8 mouse cellular contexts compared by ENCODE assay signal in the genomic region with DNA sequence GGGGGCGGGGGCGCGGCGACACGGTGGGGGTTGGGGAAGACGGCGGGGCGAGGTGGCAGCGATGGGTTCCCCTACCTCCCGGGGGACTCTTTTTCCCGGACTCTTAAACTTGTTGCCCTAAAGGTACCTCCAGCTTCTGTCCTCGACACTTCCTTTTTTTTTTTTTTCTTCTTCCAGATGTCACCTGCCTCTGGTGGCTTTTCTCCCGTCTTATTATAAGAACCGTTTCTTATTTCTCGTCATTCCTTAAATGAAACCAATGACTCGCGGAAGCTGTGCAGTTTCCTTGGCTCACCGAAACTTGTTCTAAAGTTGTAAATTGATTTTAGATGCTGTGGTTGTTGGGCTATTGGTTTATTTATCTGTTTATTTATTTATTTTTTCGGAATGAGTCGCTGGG. TPM values are rescaled to one million over a fixed set of nuclear protein-coding genes. Genes with fewer than 3 reads are reported as not detected.
DNase-seq lines count a peak whose midpoint lies in the region; ATAC-seq and TF ChIP-seq lines count a peak whose summit lies in the region.

No protein-coding gene starts in this region.

- no peaks in the 10 kb centered on the region for H3K36me3 ChIP-seq in liver, embryonic 12.5 days

- peak overlapping the region; percentile 98 for H3K4me3 ChIP-seq in gastrocnemius, adult 2 months
- peak overlapping the region; percentile 81 for H3K4me3 ChIP-seq in liver, embryonic 12.5 days

- peaks cover 63% of the 10 kb centered on the region for H3K4me1 ChIP-seq in liver, embryonic 12.5 days

- DNase-seq in gastrocnemius, adult 2 months, result no peak
- DNase-seq in gastrocnemius, postnatal 36 days, result no peak
- peak; percentile 3 for DNase-seq in thymus, postnatal 25 days
- no peak for DNase-seq in thymus, postnatal 14 days
- DNase-seq in frontal cortex, postnatal 36 days (ENCODE audit: low spot score in 2 of 2), result no peak
- no peak for DNase-seq in thymus, postnatal 36 days

- H3K27ac ChIP-seq in gastrocnemius, adult 2 months, result peak overlapping the region; percentile 92
- H3K27ac ChIP-seq in liver, embryonic 12.5 days, result peak overlapping the region; percentile 79; the same call in 1 of the 2 replicates

- H3K9ac ChIP-seq in liver, embryonic 12.5 days, result peak overlapping the region; percentile 89

- 2% methylated on average over 20 of the region's 20 CpGs for WGBS in liver, embryonic 12.5 days (ENCODE audit: insufficient replicate concordance)

- ATAC-seq in liver, embryonic 12.5 days, result no peak
- ATAC-seq in CD4-positive, CD25-positive, alpha-beta regulatory T cell, adult 4 months, result no peak

- no peaks in the 10 kb centered on the region for H3K9me3 ChIP-seq in liver, embryonic 12.5 days (replicated peaks)

- TF ChIP-seq CTCF in gastrocnemius, adult 2 months (IDR thresholded peaks at IDR 0.05), result no peak

- peaks cover 37% of the 10 kb centered on the region for H3K27me3 ChIP-seq in liver, embryonic 12.5 days (replicated peaks)

- intact Hi-C loops in gastrocnemius, adult 2 months (cut with DNase I), result no loop called here
- intact Hi-C loops in gastrocnemius, postnatal 36 days (cut with DNase I), result loop anchor here (2.0 kb wide), 1 partner anchor 54 kb away; no protein-coding TSS in a partner anchor

- H3K4me2 ChIP-seq in liver, embryonic 12.5 days, result peak overlapping the region; percentile 80

RNA-seq across cellular contexts. Expression of gene Lmtk2, which starts 0.7 kb away (rescaled TPM):
- 10 to 100 TPM; 24.7 to 25.0 TPM for total RNA-seq in gastrocnemius, adult 2 months (2021)
- 10 to 100 TPM; 19.4 to 19.8 TPM for total RNA-seq in gastrocnemius, postnatal 36 days (2021)
- polyA plus RNA-seq in liver, embryonic 12.5 days (2016; fragmentation: Nextera tagmentation; extraction: Ambion mirVana), result 4.1 and 4.3 TPM in 2 replicates
- polyA plus RNA-seq in CD4-positive, CD25-positive, alpha-beta regulatory T cell, adult 4 months (2017; shearing (Covaris generic)), result 1 to 10 TPM; 3.7 to 3.9 TPM
